Mouse (Mus musculus) testis, adult 2 months (tissue): ENCODE results near the gene Hcfc2. TPM values are rescaled to one million over a fixed set of nuclear protein-coding genes. Genes with fewer than 3 reads are reported as not detected.
A peak's percentile ranks its signal among the peaks of the same experiment; 100 is the strongest.

ENCODE experiments used
- H3K27ac ChIP-seq: fragments of 200-500 bp; 2 replicates; pipeline ENCODE4 v1.5.1; 2012; ENCODE audit warnings: low read depth, low read length; ENCODE audit not compliant: control insufficient read depth, insufficient read depth
- H3K27me3 ChIP-seq: fragments of 200-500 bp; 2 replicates; pipeline ENCODE4 v1.6.1; 2012; ENCODE audit warnings: mild to moderate bottlenecking, low read length, moderate library complexity; ENCODE audit not compliant: control insufficient read depth, insufficient read depth
- H3K36me3 ChIP-seq: fragments of 200-500 bp; 2 replicates; pipeline ENCODE4 v1.6.1; 2012; ENCODE audit warnings: mild to moderate bottlenecking, low read length; ENCODE audit not compliant: control insufficient read depth, insufficient read depth
- H3K4me1 ChIP-seq: fragments of 200-500 bp; 2 replicates; pipeline ENCODE4 v1.6.1; 2012; ENCODE audit warnings: low read length; ENCODE audit not compliant: control insufficient read depth, insufficient read depth
- H3K4me3 ChIP-seq: fragments of 200-500 bp; 2 replicates; pipeline ENCODE4 v1.5.1; 2012; ENCODE audit warnings: low read depth, mild to moderate bottlenecking, low read length, moderate library complexity, mixed read lengths; ENCODE audit not compliant: control insufficient read depth
- CTCF ChIP-seq: fragments of 200-500 bp; IDR thresholded peaks from 2 replicates; pipeline ENCODE4 v1.5.1; 2012; ENCODE audit warnings: low read depth, mild to moderate bottlenecking, inconsistent platforms, low read length, moderate library complexity; ENCODE audit not compliant: control insufficient read depth, insufficient read depth, insufficient replicate concordance
- POLR2A ChIP-seq: fragments of 200-500 bp; IDR thresholded peaks from 2 replicates; pipeline ENCODE4 v1.6.1; 2012; ENCODE audit warnings: low read depth, mild to moderate bottlenecking, inconsistent platforms, low read length, moderate library complexity; ENCODE audit not compliant: control insufficient read depth
- polyA plus RNA-seq: library from polyadenylated mRNA; depleted of rRNA; stranded (reverse); fragments of >200 nt; gene quantifications from 2 replicates; pipeline ENCODE4 v1.2.3, GENCODE M21; 2012

Hcfc2 gene
- polyA plus RNA-seq, 1 experiment, result 72.3 TPM

DNA sequence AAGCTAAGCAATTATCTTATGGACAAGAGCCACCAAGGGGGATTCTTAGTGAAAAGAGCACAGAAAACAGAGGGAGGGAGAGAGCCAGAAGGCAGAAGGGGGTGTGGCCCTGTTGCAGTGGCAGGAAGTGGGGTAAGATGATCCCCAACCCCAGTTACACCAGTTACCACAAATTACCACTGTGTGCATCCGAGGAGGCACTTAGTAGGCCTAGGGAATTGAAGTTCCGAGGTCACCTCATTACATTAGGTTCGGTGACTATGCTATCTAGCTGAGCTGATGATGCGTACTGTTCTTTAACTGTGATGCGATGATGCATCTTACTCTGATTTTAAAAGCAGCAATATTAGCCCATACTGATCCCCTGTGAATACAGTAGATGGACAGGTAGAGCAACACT, 63.7 kb downstream of the Hcfc2 start:
- no peak overlapping the region for H3K27ac ChIP-seq
- H3K4me3 ChIP-seq, result no peak overlapping the region
- no peaks in the 10 kb centered on the region; the same call in 1 of the 2 replicates for H3K36me3 ChIP-seq
- peaks cover 5% of the 10 kb centered on the region for H3K4me1 ChIP-seq
- H3K27me3 ChIP-seq, result no peaks in the 10 kb centered on the region
- TF ChIP-seq POLR2A (no peak), CTCF (no peak)

- no peak overlapping the region for H3K27ac ChIP-seq
- TF ChIP-seq POLR2A, result no peak
- no peak for TF ChIP-seq CTCF
- H3K4me3 ChIP-seq, result no peak overlapping the region
- peaks cover 5% of the 10 kb centered on the region for H3K4me1 ChIP-seq
- no peaks in the 10 kb centered on the region for H3K27me3 ChIP-seq
- no peaks in the 10 kb centered on the region; the same call in 1 of the 2 replicates for H3K36me3 ChIP-seq
Measured at GRCm38 (mm10) chr10:82761037-82761811, 65.3 kb downstream of the Hcfc2 start.

- Histone ChIP-seq H3K36me3 (no peaks in the 10 kb centered on the region; the same call in 1 of the 2 replicates), H3K27ac (peak overlapping the region; percentile 86), H3K4me1 (peaks cover 5% of the 10 kb centered on the region), H3K4me3 (peak overlapping the region; percentile 91), H3K27me3 (no peaks in the 10 kb centered on the region)
- no peak for TF ChIP-seq CTCF
- no peak for TF ChIP-seq POLR2A
Measured at GRCm38 (mm10) chr10:82762756-82763681, 67.1 kb downstream of the Hcfc2 start.

GRCm38 (mm10) chr10:82763840-82764631, 68.1 kb downstream of the Hcfc2 start, which contains the start of gene Nfyb:
Gene Nfyb (minus strand): TSS chr10:82764144.
- TF ChIP-seq CTCF, result no peak
- Histone ChIP-seq H3K27me3 (no peaks in the 10 kb centered on the region), H3K36me3 (no peaks in the 10 kb centered on the region; the same call in 1 of the 2 replicates), H3K27ac (peak within 1 kb of the TSS; percentile 86), H3K4me3 (peak within 1 kb of the TSS; percentile 91), H3K4me1 (peaks cover 7% of the 10 kb centered on the region)

DNA sequence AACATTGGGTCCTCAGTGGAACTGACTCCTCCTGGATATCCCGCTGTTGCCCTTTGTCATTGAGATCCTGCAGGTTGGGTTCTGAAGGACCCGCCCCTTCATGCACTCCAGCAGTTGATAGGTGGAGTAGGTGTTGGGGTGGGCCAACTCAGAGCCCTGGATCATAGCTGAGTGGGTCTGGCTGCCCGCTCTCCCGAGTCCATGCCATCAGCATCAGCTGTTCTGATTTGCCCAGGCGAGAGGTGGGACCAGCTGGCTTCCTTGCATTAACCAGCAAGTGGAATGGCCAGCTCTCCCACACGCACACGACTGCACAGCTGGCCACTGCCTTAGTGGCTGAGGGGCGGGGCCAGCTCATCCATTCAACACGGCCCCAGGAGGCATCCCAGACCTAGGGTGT, 72.9 kb downstream of the Hcfc2 start:
- Histone ChIP-seq H3K36me3 (no peaks in the 10 kb centered on the region), H3K4me3 (no peak overlapping the region), H3K4me1 (peaks cover 7% of the 10 kb centered on the region), H3K27me3 (no peaks in the 10 kb centered on the region), H3K27ac (no peak overlapping the region)
- TF ChIP-seq POLR2A (no peak), CTCF (no peak)

DNA sequence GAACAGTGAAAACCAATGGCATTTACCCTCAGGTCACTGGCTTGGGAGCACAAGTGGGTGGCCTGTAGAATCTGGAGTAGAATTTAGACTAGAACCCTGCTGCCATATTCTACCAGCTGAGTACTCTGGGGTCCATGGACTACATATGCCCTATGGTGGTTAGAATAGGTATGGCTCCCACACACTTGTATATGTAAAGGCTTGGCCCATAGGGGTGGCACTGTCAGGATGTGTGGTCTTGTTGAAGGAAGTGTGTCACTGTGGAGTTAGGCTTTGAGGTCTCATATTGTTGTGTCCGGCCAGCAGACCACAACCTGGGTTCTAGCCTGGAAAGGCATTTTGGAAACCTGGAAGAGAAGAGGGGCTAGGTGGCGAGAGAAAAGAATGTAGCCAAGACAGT, 74.8 kb downstream of the Hcfc2 start:
- H3K4me1 ChIP-seq, result peaks cover 2% of the 10 kb centered on the region; the same call in 1 of the 2 replicates
- no peaks in the 10 kb centered on the region for H3K36me3 ChIP-seq
- H3K27ac ChIP-seq, result no peak overlapping the region
- TF ChIP-seq POLR2A (no peak), CTCF (no peak)
- no peaks in the 10 kb centered on the region for H3K27me3 ChIP-seq
- H3K4me3 ChIP-seq, result no peak overlapping the region
